Mouse (Mus musculus): ENCODE results near the gene Fam53b.

- TF ChIP-seq POLR2A (IDR thresholded peaks at IDR 0.05; ENCODE audit: borderline replicate concordance, extremely low read depth, low read depth, low read length) (no peak), CTCF (IDR thresholded peaks at IDR 0.05; ENCODE audit: insufficient read depth, low read length) (no peak)
These were observed 84.4 kb downstream of the Fam53b start for GRCm38 (mm10) chr7:132729093-132729831.

Measured in lung, adult 2 months (tissue).